Mouse (Mus musculus): ENCODE results near the gene Foxp1. TPM values are rescaled to one million over a fixed set of nuclear protein-coding genes. Genes with fewer than 3 reads are reported as not detected.

The Foxp1 gene
- polyA plus RNA-seq, 2 experiments, result 101 to 166 TPM

- H3K36me3 ChIP-seq (ENCODE audit: control insufficient read depth, insufficient read depth, low read length), result peaks cover 41% of the 10 kb centered on the region
- H3K4me1 ChIP-seq (ENCODE audit: control insufficient read depth, insufficient read depth, low read length), result no peaks in the 10 kb centered on the region
- DNase-seq (ENCODE audit: low spot score) (no peak), ATAC-seq (ENCODE audit: low FRiP score, low read depth) (no peak)
- TF ChIP-seq POLR2A (IDR thresholded peaks at IDR 0.05; ENCODE audit: borderline replicate concordance, extremely low read depth, insufficient read depth, insufficient read length), result no peak
- H3K4me2 ChIP-seq (replicated peaks; ENCODE audit: low read depth, low read length, severe bottlenecking), result no peak overlapping the region
- H3K4me3 ChIP-seq (replicated peaks; ENCODE audit: low read length), result no peak overlapping the region
- no peak overlapping the region for H3K9ac ChIP-seq (ENCODE audit: low read depth, low read length, severe bottlenecking)
- H3K27me3 ChIP-seq (ENCODE audit: control insufficient read depth, insufficient read depth, low read length), result no peaks in the 10 kb centered on the region
- WGBS, result 84% methylated on average over 4 of the region's 4 CpGs
- H3K9me3 ChIP-seq (ENCODE audit: control insufficient read depth, low read length), result no peaks in the 10 kb centered on the region
- H3K27ac ChIP-seq (replicated peaks; ENCODE audit: low read depth, low read length), result no peak overlapping the region
Measured at GRCm38 (mm10) chr6:98977806-98978205, 544.7 kb downstream of the Foxp1 start.

DNA sequence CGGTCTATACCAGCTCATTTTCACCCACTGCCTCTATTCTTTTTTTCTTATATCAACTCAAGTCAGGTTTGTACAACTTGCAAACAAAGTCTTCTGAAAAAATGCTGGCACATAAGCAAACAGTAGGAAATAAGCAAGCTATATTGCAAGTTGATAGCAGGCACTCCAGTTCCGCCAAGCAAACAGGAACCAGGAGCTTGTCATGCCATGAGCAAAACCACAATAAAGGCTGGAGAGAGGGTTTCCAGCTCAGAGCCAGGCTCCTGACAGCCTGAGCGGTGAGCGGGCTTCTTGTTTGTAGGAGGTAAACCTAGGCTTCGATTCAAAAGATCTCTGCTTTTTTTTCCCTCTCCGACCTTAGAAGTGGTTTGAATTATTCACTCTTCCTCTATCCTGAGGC, 546.6 kb downstream of the Foxp1 start:
- Histone ChIP-seq H3K4me2 (replicated peaks; ENCODE audit: low read depth, low read length, severe bottlenecking) (no peak overlapping the region), H3K9me3 (ENCODE audit: control insufficient read depth, low read length) (no peaks in the 10 kb centered on the region), H3K9ac (ENCODE audit: low read depth, low read length, severe bottlenecking) (no peak overlapping the region), H3K27ac (replicated peaks; ENCODE audit: low read depth, low read length) (no peak overlapping the region), H3K36me3 (ENCODE audit: control insufficient read depth, insufficient read depth, low read length) (peaks cover 44% of the 10 kb centered on the region), H3K4me1 (ENCODE audit: control insufficient read depth, insufficient read depth, low read length) (peaks cover 13% of the 10 kb centered on the region), H3K4me3 (replicated peaks; ENCODE audit: low read length) (no peak overlapping the region), H3K27me3 (ENCODE audit: control insufficient read depth, insufficient read depth, low read length) (no peaks in the 10 kb centered on the region)
- no peak for ATAC-seq (ENCODE audit: low FRiP score, low read depth)
- 86% methylated on average over 6 of the region's 6 CpGs for WGBS
- no peak for TF ChIP-seq POLR2A (IDR thresholded peaks at IDR 0.05; ENCODE audit: borderline replicate concordance, extremely low read depth, insufficient read depth, insufficient read length)
- no peak for DNase-seq (ENCODE audit: low spot score)

GRCm38 (mm10) chr6:98973433-98973832, 549.1 kb downstream of the Foxp1 start:
- 81% methylated on average over 5 of the region's 5 CpGs for WGBS
- Histone ChIP-seq H3K9ac (ENCODE audit: low read depth, low read length, severe bottlenecking) (no peak overlapping the region), H3K4me1 (ENCODE audit: control insufficient read depth, insufficient read depth, low read length) (peaks cover 19% of the 10 kb centered on the region), H3K4me2 (replicated peaks; ENCODE audit: low read depth, low read length, severe bottlenecking) (no peak overlapping the region), H3K27ac (replicated peaks; ENCODE audit: low read depth, low read length) (no peak overlapping the region), H3K27me3 (ENCODE audit: control insufficient read depth, insufficient read depth, low read length) (no peaks in the 10 kb centered on the region), H3K36me3 (ENCODE audit: control insufficient read depth, insufficient read depth, low read length) (peaks cover 44% of the 10 kb centered on the region), H3K9me3 (ENCODE audit: control insufficient read depth, low read length) (no peaks in the 10 kb centered on the region), H3K4me3 (replicated peaks; ENCODE audit: low read length) (no peak overlapping the region)
- DNase-seq (ENCODE audit: low spot score), result no peak
- no peak for ATAC-seq (ENCODE audit: low FRiP score, low read depth)
- no peak for TF ChIP-seq POLR2A (IDR thresholded peaks at IDR 0.05; ENCODE audit: borderline replicate concordance, extremely low read depth, insufficient read depth, insufficient read length)

GRCm38 (mm10) chr6:98972404-98972803, 550.1 kb downstream of the Foxp1 start:
- no peak overlapping the region for H3K4me2 ChIP-seq (replicated peaks; ENCODE audit: low read depth, low read length, severe bottlenecking)
- DNase-seq (ENCODE audit: low spot score) (peak; percentile 23), ATAC-seq (ENCODE audit: low FRiP score, low read depth) (no peak)
- no peak overlapping the region for H3K4me3 ChIP-seq (replicated peaks; ENCODE audit: low read length)
- peaks cover 42% of the 10 kb centered on the region for H3K36me3 ChIP-seq (ENCODE audit: control insufficient read depth, insufficient read depth, low read length)
- peak overlapping the region; percentile 65; the same call in 1 of the 2 replicates for H3K27ac ChIP-seq (replicated peaks; ENCODE audit: low read depth, low read length)
- H3K4me1 ChIP-seq (ENCODE audit: control insufficient read depth, insufficient read depth, low read length), result peaks cover 19% of the 10 kb centered on the region
- no peak for TF ChIP-seq POLR2A (IDR thresholded peaks at IDR 0.05; ENCODE audit: borderline replicate concordance, extremely low read depth, insufficient read depth, insufficient read length)
- no peak overlapping the region for H3K9ac ChIP-seq (ENCODE audit: low read depth, low read length, severe bottlenecking)
- no peaks in the 10 kb centered on the region for H3K9me3 ChIP-seq (ENCODE audit: control insufficient read depth, low read length)
- H3K27me3 ChIP-seq (ENCODE audit: control insufficient read depth, insufficient read depth, low read length), result no peaks in the 10 kb centered on the region
- WGBS, result 36% methylated on average over 7 of the region's 7 CpGs

- TF ChIP-seq POLR2A (IDR thresholded peaks at IDR 0.05; ENCODE audit: borderline replicate concordance, extremely low read depth, insufficient read depth, insufficient read length), result no peak
- Histone ChIP-seq H3K36me3 (ENCODE audit: control insufficient read depth, insufficient read depth, low read length) (peaks cover 5% of the 10 kb centered on the region; the same call in 1 of the 2 replicates), H3K4me3 (replicated peaks; ENCODE audit: low read length) (no peak overlapping the region), H3K27me3 (ENCODE audit: control insufficient read depth, insufficient read depth, low read length) (no peaks in the 10 kb centered on the region), H3K27ac (replicated peaks; ENCODE audit: low read depth, low read length) (no peak overlapping the region), H3K4me1 (ENCODE audit: control insufficient read depth, insufficient read depth, low read length) (no peaks in the 10 kb centered on the region), H3K9ac (ENCODE audit: low read depth, low read length, severe bottlenecking) (no peak overlapping the region), H3K9me3 (ENCODE audit: control insufficient read depth, low read length) (no peaks in the 10 kb centered on the region), H3K4me2 (replicated peaks; ENCODE audit: low read depth, low read length, severe bottlenecking) (no peak overlapping the region)
- ATAC-seq (ENCODE audit: low FRiP score, low read depth) (no peak), DNase-seq (ENCODE audit: low spot score) (no peak)
- WGBS, result 95% methylated on average over 6 of the region's 6 CpGs
Measured at GRCm38 (mm10) chr6:98959333-98959732, 563.2 kb downstream of the Foxp1 start.
